Mouse (Mus musculus) liver, postnatal 0 days (tissue): ENCODE measurements around the gene Mthfd1. TPM values are rescaled to one million over a fixed set of nuclear protein-coding genes. Genes with fewer than 3 reads are reported as not detected.

Experiments used
- ATAC-seq: fragments of 200-750 bp; cut with Nextera tagmentation; 2 replicates; pipeline ENCODE4 v1.8.0; 2017; ENCODE audit warnings: mild to moderate bottlenecking, moderate library complexity
- DNase-seq: peaks from one replicate; pipeline ENCODE4 v3.0.0-alpha.2; 2016
- H3K27ac ChIP-seq: fragments of 300-500 bp; sonication (generic); 2 replicates; pipeline ENCODE4 v1.5.1; 2014; ENCODE audit warnings: antibody characterized with exemption, moderate library complexity, mild to moderate bottlenecking, low read depth
- H3K27me3 ChIP-seq: fragments of 300-500 bp; sonication (generic); 2 replicates; pipeline ENCODE4 v1.6.1; 2014; ENCODE audit warnings: low read length, control low read depth, mixed read lengths; ENCODE audit not compliant: insufficient read depth
- H3K36me3 ChIP-seq: fragments of 300-500 bp; sonication (generic); replicated peaks from 2 replicates; pipeline ENCODE4 v1.6.1; 2014; ENCODE audit warnings: mild to moderate bottlenecking, control low read depth, low read length, moderate library complexity, mixed read lengths; ENCODE audit not compliant: insufficient read depth
- H3K4me1 ChIP-seq: fragments of 300-500 bp; sonication (generic); 2 replicates; pipeline ENCODE4 v1.6.1; 2014; ENCODE audit warnings: antibody characterized with exemption, mild to moderate bottlenecking, control low read depth; ENCODE audit not compliant: insufficient read depth
- H3K4me2 ChIP-seq: fragments of 300-500 bp; sonication (generic); 2 replicates; pipeline ENCODE4 v1.6.1; 2014; ENCODE audit warnings: low read depth, mild to moderate bottlenecking, low read length, moderate library complexity, mixed read lengths
- H3K4me3 ChIP-seq: fragments of 300-500 bp; sonication (generic); 2 replicates; pipeline ENCODE4 v1.5.1; 2014; ENCODE audit warnings: low read depth, low read length
- H3K9ac ChIP-seq: fragments of 300-500 bp; sonication (generic); replicated peaks from 2 replicates; pipeline ENCODE4 v1.6.1; 2014; ENCODE audit warnings: mild to moderate bottlenecking, moderate library complexity
- H3K9me3 ChIP-seq: fragments of 300-500 bp; sonication (generic); 2 replicates; pipeline ENCODE4 v1.6.1; 2016; ENCODE audit warnings: mild to moderate bottlenecking, control low read depth, low read length, mixed read lengths
- CTCF ChIP-seq: sonication (generic); IDR thresholded peaks from 2 replicates; pipeline ENCODE4 v1.5.1; 2016; ENCODE audit warnings: antibody characterized with exemption, low read depth
- EP300 ChIP-seq: IDR thresholded peaks from 2 replicates; pipeline ENCODE4 v1.6.1; 2016; ENCODE audit warnings: antibody characterized with exemption, low read depth, mild to moderate bottlenecking
- WGBS: fragments of 180-500 bp; shearing (Covaris S2); extraction: QIAGEN DNeasy Blood & Tissue Kit; methylation state at CpG from one replicate; pipeline ENCODE4 v1.1.7; 2014; ENCODE audit not compliant: insufficient replicate concordance; 5-methylcytosine and 5-hydroxymethylcytosine counted together
- polyA plus RNA-seq: library from polyadenylated mRNA; unstranded; fragments of >200 nt; fragmentation: Nextera tagmentation; extraction: Ambion mirVana; gene quantifications from 2 replicates; pipeline ENCODE4 v1.2.1, GENCODE M21; 2015

Gene Mthfd1
- polyA plus RNA-seq, 1 experiment from 2014 or later = 63.0 TPM

DNA sequence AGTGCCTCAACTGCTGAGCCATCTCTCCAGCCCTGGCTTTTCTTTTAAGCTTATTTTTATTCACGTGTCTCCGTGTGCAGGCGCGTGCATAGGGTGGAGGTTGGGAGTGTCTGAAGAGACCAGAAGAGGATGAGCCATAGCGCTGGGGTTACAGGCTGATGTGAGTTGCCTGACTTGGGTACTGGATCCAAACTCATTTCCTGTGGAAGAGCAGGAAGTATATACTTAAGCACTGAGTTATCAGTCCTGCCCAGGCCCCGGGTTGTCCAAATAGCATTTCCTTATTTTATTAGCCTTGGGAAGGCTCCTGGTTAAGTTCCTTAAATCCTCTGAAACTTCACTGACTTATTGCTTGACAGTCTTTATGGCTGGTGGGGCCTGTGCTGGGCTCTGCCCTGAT, 54.9 kb downstream of the Mthfd1 start:
- Histone ChIP-seq H3K4me2 (no peak overlapping the region), H3K4me1 (peaks cover 11% of the 10 kb centered on the region), H3K36me3 (peaks cover 55% of the 10 kb centered on the region), H3K4me3 (no peak overlapping the region), H3K27me3 (no peaks in the 10 kb centered on the region), H3K27ac (no peak overlapping the region), H3K9me3 (no peaks in the 10 kb centered on the region), H3K9ac (no peak overlapping the region)
- ATAC-seq (no peak), DNase-seq (no peak)
- TF ChIP-seq EP300 (0 out of 2 replicates have a peak, but pooled peaks have one; percentile 12), CTCF (no peak)
- WGBS = 57% methylated on average over 6 of the region's 6 CpGs

- Histone ChIP-seq H3K4me2 (no peak overlapping the region), H3K36me3 (peaks cover 62% of the 10 kb centered on the region), H3K27ac (peak overlapping the region; percentile 71), H3K9me3 (no peaks in the 10 kb centered on the region), H3K9ac (no peak overlapping the region), H3K27me3 (no peaks in the 10 kb centered on the region), H3K4me1 (peaks cover 11% of the 10 kb centered on the region), H3K4me3 (no peak overlapping the region)
- 75% methylated on average over 6 of the region's 6 CpGs for WGBS
- DNase-seq (no peak), ATAC-seq (no peak)
- TF ChIP-seq EP300 (no peak), CTCF (no peak)
These were observed 55.5 kb downstream of the Mthfd1 start for GRCm38 (mm10) chr12:76310633-76311032.

DNA sequence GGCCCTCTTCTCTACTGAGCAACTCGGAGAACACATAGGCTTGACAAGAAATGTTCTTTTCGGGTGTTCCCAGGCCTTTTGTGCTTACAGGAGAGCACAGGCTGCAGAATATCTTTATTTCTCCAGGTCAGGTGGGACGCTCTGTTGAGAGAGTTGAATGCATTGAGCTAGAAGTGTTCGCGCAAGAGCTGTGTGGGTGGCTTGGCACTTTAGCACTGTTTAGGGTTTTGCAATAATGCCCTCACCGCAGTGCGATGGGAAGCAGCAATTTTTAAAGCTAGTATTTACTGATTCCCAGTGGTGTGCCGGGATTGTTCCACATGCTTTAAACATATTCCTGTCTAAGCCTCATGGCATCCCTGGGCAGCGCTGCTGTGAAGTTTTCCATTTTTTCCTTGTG, 56.1 kb downstream of the Mthfd1 start:
- Histone ChIP-seq H3K9ac (no peak overlapping the region), H3K27ac (peak overlapping the region; percentile 71), H3K9me3 (no peaks in the 10 kb centered on the region), H3K27me3 (no peaks in the 10 kb centered on the region), H3K36me3 (peaks cover 61% of the 10 kb centered on the region), H3K4me2 (no peak overlapping the region), H3K4me3 (no peak overlapping the region), H3K4me1 (peaks cover 11% of the 10 kb centered on the region)
- TF ChIP-seq EP300 = no peak
- DNase-seq (peak; percentile 25), ATAC-seq (peak; percentile 84)
- 70% methylated on average over 9 of the region's 9 CpGs for WGBS

DNA sequence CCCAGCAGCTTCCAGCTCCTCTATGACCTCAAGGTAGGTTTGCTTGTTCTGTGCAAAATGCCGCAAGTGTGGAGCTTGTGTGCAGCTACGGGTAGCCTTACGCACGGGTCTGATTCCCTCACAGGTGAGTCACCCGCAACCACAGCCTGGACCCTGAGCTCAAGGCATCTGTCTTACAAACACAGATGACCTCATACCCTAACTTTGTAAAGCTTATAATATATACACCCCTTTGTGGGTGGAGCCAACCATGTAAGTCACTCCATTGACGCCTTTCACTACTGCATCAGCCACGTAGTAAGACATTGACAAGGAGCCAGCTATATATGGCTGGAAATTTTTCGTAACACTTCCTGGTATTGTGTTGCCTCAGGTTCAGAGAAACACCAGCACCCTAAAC, 56.9 kb downstream of the Mthfd1 start:
- TF ChIP-seq EP300 (no peak), CTCF (no peak)
- peaks cover 55% of the 10 kb centered on the region for H3K36me3 ChIP-seq
- H3K27me3 ChIP-seq = no peaks in the 10 kb centered on the region
- no peak overlapping the region for H3K4me2 ChIP-seq
- H3K4me1 ChIP-seq = peaks cover 11% of the 10 kb centered on the region
- DNase-seq (no peak), ATAC-seq (peak; percentile 71)
- H3K9me3 ChIP-seq = no peaks in the 10 kb centered on the region
- H3K9ac ChIP-seq = no peak overlapping the region; the same call in 1 of the 2 replicates
- H3K4me3 ChIP-seq = no peak overlapping the region
- 75% methylated on average over 8 of the region's 8 CpGs for WGBS
- H3K27ac ChIP-seq = peak overlapping the region; percentile 71

GRCm38 (mm10) chr12:76318282-76319212, 63.4 kb downstream of the Mthfd1 start:
- H3K9me3 ChIP-seq = no peaks in the 10 kb centered on the region
- no peak for TF ChIP-seq CTCF
- TF ChIP-seq EP300 = peak; percentile 91
- peaks cover 17% of the 10 kb centered on the region for H3K4me1 ChIP-seq
- H3K36me3 ChIP-seq = peaks cover 42% of the 10 kb centered on the region
- DNase-seq (peak; percentile 52), ATAC-seq (peak; percentile 87)
- H3K4me3 ChIP-seq = 0 out of 2 replicates have a peak overlapping the region, but pooled peaks have one; percentile 9
- 14% methylated on average over 9 of the region's 9 CpGs for WGBS
- H3K4me2 ChIP-seq = peak overlapping the region; percentile 59
- peak overlapping the region; percentile 37 for H3K9ac ChIP-seq
- H3K27ac ChIP-seq = peak overlapping the region; percentile 81
- no peaks in the 10 kb centered on the region for H3K27me3 ChIP-seq

- ATAC-seq = peak; percentile 73
- 4% methylated on average over 53 of the region's 53 CpGs for WGBS
- peak within 1 kb of the TSS; percentile 43; the same call in 1 of the 2 replicates for H3K9ac ChIP-seq
- DNase-seq = peak; percentile 64
- H3K4me3 ChIP-seq = peak within 1 kb of the TSS; percentile 46
- no peak within 1 kb of the TSS for H3K27ac ChIP-seq
- no peaks in the 10 kb centered on the region for H3K9me3 ChIP-seq
- no peaks in the 10 kb centered on the region for H3K27me3 ChIP-seq
- no peak for TF ChIP-seq EP300
- no peak for TF ChIP-seq CTCF
- H3K4me2 ChIP-seq = peak within 1 kb of the TSS; percentile 79
- peaks cover 22% of the 10 kb centered on the region for H3K36me3 ChIP-seq
- peaks cover 8% of the 10 kb centered on the region for H3K4me1 ChIP-seq
These were observed 69.8 kb downstream of the Mthfd1 start, which contains the start of gene Akap5 for GRCm38 (mm10) chr12:76324679-76325431. Akap5 (plus strand) TSS chr12:76324891.
